Mouse (Mus musculus): ENCODE measurements at regions not wholly inside any gene's neighbourhood (a gene's known extent, or its start where the extent isn't known, plus 50 kb on each side); places are given as distances from the start of the nearest gene placed in this dataset.

DNA sequence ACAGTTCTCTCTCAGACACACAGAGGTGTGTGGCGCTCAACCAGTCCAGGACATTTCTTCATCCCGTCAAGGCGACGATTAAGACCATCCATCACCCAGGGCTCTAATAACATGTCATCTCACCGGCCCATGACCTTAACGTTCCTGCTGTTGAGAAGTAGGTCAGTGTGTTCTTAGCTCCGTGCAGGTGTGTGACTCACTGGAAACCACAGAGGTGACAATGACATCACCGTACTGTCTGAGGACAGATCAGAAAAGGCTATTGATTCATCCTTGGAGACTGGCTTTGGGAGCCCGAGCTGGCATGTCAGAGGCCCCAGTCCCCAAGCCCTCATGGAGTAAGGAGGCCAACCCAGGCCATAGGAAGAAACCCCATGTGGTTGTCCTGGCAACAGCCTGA lies 109.3 kb upstream of the Sulf2 start:
- DNase-seq: no peak

DNA sequence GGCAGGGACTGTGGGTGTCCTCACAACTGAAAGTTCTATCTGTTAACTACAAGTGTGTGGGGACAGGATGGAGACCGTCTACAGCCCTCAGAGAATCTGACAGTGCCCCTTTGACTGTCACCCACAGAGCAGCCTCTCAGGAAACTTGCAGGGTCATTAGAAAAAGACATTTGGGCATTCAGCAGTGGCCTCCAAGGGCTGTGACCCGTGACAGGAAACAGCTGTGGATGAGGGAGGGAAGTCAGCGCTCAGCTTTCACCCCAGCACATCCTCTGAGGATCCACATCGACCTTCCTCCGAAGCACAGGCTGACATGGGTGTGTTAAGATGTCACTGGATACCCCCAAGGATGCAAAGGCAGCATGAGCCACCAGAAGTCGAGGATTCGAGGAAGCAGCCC lies 106.3 kb upstream of the Sulf2 start:
- no peak for DNase-seq

DNA sequence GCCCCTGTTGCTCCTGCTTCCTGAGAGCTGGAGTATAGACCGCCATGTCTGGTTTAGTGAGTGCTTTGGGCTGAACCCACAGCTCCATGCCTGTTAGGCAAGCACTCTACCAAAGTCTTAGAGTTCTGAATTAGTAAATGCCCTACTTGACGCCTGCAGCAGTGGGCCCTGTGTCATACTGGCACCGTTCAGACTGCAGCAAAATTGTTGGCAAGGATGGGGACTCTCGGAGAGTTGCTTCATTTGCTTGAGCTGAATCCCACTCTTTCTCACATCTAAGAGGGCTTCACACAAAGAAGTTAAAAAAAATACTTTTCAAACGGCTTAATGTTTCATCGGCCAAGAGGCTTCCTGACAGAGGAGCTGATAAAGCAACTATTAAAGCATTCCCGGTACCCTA lies 105.6 kb upstream of the Sulf2 start:
- DNase-seq: no peak

DNA sequence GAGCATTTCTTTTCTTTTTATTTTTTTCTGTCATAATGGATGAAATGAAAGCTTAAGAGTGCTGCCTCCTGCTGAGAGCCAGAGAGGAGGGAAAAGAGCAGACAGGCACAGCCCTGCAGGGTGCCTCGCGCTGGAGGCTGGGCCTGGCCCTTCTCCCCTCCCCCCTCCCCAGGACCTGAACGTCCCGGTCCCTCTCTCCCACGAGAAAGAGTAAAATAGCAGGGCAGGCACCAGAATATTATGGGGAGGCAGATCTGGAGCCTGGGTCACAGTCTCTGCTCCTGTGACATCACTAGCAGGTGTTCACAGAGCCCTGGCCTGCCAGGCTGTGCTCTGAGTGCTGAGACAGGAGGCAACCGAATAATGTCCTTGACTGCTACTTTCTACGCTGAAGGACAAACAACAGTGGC lies 103.3 kb upstream of the Sulf2 start:
- DNase-seq: no peak

DNA sequence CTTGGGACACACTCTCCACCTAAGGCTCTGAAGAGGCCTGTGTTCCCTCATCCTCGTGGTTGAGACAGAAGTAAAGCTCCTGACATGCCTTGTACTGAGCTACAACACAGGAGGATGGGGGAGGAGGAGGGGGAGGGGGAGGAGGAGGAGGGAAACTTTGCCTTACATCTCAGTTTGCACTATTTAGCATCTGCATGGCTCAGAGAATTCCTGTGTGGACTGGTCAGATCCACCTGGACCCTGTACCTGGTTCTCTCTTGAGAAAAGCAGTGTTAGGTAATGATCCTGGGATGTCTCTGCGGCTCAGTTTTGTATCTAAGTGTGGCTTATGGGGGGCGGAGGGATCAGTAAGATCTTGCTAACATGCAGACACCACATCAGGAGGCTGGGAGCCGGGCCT lies 102.2 kb upstream of the Sulf2 start:
- no peak for DNase-seq

DNA sequence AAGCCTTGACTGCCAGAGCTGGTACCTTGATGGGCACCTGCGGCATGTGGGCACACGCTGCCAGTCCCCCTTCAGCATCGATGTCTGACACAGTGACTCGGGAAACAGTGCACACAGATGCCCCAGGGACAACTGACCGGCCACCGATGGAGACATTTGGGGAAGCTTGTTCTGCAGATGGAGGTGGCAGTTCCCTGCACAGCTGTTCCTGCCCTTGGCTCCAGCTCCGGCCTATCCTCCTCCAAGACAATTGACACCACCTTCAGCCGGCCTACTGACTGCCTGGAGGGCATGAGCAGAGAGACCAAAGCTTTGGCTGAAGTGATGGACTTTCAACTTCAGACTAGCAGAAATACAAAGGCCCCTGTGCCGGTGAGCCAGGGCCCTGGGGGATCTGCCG lies 100.7 kb upstream of the Sulf2 start:
- no peak for DNase-seq

DNA sequence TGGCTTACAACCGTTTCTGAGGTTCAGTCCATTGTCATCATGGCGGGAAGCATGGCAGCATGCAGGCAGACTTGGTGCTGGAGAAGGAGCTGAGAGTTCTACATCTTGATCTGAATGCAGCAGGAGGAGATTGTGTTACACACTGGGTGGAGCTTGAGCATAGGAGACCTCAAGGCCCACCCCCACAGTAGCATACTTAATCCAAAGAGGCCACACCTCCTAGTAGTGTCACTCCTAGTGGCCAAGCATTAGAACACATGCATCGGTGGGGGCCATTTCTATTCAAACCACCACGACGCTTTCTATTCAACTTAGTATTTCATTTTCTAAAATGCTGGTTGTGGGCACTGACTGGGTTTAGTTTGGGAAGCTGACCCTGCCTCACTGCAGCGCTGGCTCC lies 99.1 kb upstream of the Sulf2 start:
- no peak for DNase-seq

DNA sequence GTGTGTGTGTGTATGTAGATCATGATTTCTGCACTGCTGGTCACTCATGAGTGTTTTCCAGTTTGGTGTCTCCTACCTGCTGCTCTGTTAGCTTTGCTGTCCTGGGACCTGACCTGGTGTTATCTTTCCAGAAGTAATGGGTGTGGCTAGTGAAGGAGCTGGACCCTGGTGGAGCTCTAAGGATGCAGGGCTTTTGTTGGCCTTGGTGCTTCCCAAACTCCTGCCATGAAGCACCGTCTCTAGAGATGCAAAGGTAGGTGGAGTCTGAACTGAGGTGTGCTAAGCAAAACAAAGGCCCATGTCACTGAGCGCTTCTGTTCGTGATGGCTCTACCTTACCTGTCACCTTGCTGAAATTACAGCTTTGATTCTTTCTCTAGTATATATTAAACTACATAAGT lies 96.6 kb upstream of the Sulf2 start:
- no peak for DNase-seq

DNA sequence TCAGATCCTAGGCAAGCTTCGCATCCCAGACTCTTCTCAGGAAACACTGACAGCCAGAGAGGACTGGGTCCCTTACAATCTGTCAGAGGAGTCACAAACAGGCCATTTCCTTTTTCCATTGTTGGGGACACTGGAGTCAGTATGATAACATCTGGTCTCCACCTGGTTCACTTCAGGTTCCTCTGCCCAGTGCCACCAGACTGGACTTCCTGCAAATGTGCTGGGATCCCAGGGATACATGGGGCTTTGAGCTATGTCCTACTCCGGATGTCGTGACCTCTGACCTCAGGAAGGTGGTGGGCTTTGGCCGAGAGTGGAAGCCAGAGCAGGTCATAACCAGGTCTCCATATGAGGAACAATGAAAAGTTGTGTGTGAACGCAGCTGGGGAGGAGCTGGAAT lies 96.0 kb upstream of the Sulf2 start:
- no peak for DNase-seq

DNA sequence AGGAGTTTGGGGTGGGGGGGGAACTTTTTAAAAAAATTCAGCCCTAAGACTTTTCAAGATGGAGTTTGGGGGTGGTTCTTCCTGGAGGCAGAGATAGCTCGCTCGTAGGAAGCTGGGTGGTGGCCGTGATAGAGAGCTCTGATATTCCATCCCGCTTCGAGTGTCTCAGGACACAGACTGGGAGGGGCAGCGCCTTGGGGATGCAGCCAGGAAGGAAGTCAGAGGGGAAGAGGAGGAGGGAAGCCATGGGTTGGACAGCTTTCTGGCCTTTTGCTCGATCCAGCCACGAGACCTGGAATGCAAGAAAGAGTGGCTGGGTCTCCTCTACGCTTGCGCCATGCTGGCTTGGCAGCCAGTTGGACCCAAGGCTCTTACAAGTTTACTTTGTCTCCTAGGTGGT lies 95.1 kb upstream of the Sulf2 start:
- DNase-seq: no peak

DNA sequence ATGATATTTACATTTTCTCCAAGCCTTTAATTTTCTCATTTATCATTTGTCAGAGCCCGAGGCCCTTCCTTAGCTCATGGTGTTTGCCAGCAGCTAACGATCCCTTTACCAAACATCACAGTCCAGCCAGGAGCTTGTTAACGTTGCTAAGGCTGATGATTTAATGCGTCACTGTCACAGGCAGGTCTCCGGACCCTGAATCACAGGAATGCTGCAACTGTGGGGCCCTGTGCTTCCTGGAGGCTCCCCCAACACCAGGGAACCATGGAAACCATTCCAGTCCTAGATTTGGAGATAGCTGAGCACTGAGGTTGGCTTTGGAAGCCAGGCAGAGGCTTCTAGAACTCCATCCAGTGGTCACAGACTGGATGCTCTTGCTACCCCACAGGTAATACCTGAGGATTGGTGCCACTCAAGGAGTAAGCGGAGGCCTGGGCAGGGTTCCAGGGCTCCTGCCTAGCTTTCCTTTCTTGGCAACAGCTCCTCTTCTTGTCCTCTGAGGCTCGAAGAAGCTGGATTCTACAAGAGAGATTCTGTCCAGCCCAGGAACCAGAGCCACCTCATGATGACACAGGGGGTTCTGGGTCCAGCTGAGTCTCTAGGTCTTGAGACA lies 94.0 kb upstream of the Sulf2 start:
- no peak for DNase-seq

DNA sequence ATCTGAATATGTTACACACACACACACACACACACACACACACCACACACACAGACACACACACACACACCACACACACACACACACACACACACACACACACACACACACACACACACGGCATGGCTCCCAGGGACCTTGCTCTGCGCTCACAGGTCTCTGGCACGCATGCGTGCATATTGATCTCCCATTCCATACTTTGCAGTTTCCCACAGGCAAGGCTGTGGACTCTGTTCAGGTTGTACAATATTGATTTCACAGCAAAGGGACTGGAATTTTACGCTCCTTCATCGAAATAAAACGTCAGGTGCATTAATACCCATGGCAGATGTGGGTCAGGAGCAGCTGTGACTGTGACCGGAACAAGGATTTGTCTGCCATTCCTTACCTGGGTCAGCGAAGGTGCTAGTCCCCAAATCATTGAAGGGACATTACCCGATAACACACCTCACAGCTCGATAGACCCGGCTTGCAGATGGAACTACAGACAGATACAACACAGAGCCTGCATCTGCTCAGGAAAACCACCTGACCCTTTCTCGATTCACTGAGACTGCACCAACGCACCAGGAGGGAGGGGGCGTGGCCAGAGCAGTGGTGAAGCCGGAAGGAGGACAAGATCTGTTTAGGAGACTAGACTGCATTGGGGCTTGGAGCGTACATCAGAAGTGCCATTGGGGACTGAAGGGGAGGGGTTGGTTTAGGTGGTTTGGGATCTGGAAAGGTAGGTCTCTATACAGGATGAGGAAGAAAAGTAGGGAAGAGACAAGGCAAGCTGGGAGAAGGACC lies 91.1 kb upstream of the Sulf2 start:
- no peak for DNase-seq

DNA sequence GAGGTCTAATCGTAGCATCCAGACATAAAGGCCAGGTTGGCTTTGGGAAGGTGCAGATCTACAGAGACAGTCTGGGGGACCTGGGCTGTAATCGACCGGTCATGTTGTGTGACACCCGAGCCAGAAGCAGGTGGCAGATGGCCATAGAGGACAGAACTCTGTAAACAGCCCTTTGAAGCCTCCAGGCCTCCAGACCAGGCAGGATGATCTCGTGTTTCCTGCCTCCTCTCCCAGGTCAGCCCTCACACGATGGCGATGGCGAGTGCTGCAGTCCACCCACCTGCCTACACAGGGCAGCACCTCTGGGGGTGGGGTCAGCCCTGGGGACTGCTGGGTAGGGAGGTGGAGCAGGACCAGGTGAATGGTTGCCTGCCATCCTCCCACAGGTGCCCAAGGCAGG lies 89.8 kb upstream of the Sulf2 start:
- DNase-seq: no peak

DNA sequence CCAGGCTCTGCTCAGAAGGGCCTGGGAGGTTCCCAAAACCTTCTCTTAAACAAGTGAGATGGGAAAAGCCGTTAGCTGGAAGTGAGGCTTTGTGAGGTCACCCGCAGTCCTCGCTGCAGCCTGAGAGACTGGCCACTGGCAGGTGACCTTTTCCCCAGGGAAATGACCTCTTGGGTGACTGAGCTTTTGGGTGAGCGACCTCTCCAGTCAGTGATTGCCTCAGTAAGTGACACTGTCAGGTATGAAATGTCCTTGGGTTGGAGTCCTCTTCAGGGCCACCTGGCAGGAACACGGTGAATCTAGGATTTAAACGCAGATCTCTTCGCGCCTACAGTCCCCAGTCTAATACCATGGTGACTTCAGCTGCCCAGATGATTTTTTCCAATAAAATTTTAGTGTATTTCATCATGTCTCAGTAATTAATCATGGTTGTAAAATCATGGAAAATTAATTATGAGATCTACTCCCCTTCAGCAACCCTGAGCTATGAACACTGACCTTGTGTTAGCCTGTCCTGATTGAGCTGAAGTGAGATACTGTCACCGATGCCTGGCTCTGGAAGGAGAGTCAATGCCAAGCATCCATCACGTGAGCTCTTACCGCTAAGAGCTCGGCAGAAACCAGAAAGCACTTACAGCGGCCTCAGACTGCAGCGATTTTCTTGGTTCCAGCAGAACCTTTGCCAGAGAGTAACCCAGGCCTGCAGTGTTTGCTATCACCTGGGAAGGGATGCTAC lies 87.5 kb upstream of the Sulf2 start:
- DNase-seq: no peak

DNA sequence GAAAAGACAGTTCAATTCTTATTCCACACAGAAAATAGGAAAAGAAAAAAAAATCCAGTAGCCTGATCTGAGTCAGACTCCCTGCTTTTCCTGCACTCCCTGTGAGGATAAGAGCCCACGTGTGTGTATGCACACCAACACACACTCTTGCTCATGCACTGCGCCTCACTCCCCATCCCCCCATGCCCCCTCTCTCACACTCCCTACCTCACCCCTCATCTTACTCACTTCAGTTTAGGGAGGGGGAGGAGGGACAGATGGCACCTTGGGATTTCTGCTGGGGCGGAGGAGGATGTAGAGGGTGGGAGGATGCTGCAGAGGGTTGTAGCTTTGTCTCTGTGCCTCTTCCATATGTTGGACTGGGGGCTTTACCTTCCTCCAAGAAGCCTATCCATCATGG lies 85.8 kb upstream of the Sulf2 start:
- no peak for DNase-seq

DNA sequence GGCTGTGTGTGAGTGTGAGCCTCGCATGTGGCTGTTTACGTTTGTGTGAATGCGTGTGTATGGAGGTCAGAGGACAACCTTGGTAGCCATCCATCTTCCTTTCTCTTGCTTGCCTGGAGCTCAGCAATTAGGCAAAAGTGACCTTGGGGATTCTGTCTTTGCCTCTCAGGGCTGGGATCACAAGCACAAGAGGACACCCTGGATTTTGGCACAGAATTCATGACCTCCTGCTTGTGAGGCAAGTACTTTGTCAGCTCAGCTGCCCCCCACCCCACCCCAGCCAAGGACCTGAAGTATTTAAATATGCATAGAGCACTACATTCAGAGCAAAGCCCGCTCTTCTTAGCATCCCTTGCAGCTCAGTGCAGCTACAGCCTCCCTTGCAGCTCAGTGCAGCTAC lies 84.6 kb upstream of the Sulf2 start:
- no peak for DNase-seq

DNA sequence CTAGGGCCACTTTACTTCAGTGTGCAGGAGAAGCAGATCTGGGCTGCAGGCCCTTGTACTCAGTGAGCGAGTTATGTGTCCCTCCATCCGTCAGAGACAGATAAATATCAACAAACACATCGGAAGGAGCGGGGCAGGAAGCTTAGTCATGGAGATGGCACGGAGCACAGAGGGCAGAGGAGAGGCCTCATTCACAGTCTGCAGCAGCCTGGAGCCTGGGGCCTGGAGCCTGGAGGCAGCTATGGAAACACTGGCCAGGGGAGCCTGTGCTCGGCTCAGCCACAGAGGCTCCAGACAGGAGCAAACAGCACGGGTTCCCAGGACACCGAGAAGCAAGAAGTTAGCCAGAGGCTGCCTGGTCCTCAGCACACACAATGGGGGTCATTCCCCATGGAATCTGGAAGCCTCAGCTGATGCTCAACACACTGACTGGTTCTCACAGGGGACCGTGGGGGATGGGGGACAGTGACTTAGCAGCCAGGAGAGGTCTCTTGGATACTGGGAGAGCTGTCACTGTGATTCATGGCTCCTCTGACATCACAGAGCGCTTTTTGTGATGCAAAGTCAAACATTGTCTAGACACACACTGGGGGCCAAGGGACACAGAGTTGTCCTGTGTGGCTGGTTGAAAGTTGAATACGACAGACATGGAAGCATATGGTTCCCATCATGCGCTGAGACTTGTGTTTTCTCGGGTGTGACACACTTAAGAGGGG lies 82.2 kb upstream of the Sulf2 start:
- DNase-seq: no peak

DNA sequence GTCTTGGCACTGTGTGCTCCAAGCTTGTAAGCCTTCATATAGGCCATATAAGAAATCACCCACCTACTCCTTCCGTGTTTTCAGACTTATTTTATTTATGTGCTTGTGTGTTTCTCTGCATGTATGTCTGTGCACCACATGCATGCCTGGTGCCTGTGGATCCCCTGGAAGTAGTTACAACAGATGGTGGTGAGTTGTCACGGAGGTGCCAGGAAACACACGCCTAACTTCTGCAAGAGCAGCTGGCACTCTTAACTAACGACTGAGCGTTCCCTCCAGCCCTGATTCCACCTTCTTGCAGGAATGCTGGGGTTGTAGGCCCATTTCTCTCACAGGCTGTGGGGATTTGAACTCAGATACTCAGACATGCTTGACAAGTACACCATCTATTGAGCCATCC lies 80.6 kb upstream of the Sulf2 start:
- DNase-seq: no peak

DNA sequence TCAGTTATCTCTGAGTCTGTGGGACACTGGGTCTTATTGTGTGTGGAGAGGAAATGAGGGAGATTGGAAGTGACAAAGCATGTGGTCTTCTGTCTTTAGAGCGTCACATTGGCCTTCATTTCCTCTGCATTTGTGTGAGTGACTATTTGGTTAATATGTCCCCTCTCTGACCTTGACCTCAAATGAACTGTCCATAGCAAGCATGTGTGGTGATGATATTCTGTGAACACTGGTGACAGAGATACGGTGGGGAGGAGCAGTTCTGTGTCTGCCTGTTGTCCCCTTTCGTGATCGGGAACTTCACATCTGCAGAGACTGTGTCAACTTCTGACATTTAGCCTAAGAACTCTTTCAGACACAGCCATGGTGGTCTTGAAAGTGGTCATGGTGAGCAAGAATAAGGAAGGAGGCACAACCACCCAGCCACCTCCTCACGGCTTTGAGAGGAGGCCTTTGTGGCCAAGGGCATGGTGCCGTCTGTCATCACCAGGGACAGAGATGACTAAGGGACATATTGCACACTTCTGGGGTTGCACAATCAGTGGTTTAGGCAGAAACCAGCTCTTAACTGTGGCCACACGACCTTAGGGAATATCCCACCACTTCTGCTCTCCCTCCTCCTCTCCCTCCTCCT lies 79.2 kb upstream of the Sulf2 start:
- no peak for DNase-seq

DNA sequence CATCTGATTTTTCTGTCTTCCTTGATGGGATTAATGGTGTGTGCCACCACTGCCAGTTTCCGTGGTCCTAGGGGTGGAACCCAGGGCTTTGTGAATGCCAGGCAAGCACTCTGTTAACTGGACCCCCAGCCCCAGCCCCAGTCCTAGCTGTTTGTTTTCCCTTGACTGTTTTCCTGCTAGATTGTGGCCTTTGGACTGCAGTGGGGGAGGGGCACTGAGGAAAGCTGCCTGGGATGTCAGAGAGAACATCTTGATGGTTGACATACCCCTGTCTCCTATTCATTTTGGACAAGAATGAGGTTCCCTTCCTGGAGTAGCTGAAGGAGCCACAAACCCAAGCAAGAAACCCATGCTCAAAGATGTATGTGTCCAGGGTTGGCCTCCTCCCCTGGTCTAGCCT lies 77.8 kb upstream of the Sulf2 start:
- DNase-seq: no peak

DNA sequence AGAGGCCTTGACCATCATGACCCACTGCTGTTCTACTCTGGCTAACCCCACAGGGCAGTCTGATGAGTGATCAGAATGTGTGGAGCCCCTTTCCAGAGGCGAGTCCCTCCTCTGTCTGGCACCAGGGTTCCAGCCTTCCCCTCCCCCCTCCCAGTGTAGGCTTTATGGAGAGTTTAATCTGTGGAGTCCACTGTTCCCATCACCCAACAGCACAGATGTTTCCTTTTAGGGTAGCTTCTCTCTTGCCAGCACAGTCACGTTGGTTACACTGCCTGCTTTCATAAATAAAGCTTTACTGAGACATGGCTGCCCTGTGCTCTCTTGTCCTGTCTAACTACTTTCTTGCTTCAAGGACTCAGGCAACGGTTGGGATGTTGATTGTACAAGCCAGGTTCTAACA lies 76.9 kb upstream of the Sulf2 start:
- no peak for DNase-seq

DNA sequence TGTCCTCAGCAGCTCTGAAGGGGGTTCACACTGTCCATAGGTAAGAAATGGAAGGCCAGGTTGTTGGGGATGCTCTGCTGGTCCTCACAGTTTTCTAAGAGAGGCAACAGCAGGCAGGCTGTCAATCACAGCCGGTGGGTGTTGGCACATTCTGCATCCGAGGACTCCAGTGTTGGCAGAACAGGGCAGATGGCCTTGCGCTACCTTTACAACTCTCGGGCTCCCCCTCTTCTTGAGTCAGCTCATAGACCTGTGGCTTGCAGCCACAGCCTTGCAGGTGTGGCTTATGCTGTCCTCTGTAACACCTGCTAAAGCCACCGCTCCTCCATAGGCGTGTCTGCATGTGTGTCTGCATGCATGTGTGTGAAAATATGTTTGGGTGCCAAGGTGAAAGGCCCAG lies 75.2 kb upstream of the Sulf2 start:
- DNase-seq: no peak

DNA sequence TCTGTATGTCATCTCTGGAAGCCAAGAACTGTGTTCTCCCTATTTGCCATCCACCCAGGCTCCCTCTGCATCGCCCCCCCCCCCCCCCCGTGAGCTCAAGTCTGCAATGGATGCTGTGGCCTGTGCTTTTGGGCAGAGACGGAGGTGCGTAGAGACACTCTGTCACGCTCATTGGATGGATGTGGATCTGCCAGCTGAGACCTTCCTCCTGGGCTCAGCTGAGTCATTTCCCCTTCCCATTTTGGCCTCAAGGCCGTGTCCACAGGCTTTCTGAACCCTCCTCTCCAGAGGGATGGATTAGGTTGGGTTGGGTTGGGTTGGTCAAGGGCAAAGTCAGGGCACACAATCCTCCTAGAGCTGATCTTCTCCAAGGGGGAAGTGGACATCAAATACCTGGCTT lies 72.9 kb upstream of the Sulf2 start:
- no peak for DNase-seq

Measured in cerebellum, adult 11-12 months (tissue).